Mouse (Mus musculus) liver, adult 2 months (tissue): ENCODE measurements at regions not wholly inside any gene's neighbourhood (a gene's known extent, or its start where the extent isn't known, plus 50 kb on each side); places are given as distances from the start of the nearest gene placed in this dataset.

ENCODE experiments used
- CTCF ChIP-seq: fragments of 200-500 bp; IDR thresholded peaks from 2 replicates; pipeline ENCODE4 v1.5.1; 2011; ENCODE audit warnings: low read depth, low read length, control low read depth
- POLR2A ChIP-seq: fragments of 200-500 bp; IDR thresholded peaks from 2 replicates; pipeline ENCODE4 v1.6.1; 2011; ENCODE audit warnings: low read length, control low read depth; ENCODE audit not compliant: insufficient read depth; ENCODE audit errors: extremely low read depth

GRCm38 (mm10) chr5:111805150-111805549, 71.4 kb downstream of the Gm26897 start:
- TF ChIP-seq CTCF (no peak), POLR2A (no peak)
